Mouse (Mus musculus) limb, embryonic 14.5 days (tissue): ENCODE measurements around the gene Asic2. TPM values are rescaled to one million over a fixed set of nuclear protein-coding genes. Genes with fewer than 3 reads are reported as not detected.

ENCODE experiments used
- ATAC-seq: fragments of 200-750 bp; cut with Nextera tagmentation; 2 replicates; pipeline ENCODE4 v1.8.0; 2017; ENCODE audit warnings: low read depth, moderate number of reproducible peaks, moderate TSS enrichment; ENCODE audit not compliant: low FRiP score
- DNase-seq: peaks from one replicate; pipeline ENCODE4 v3.0.0-alpha.2; 2015; ENCODE audit warnings: low spot score
- H3K27ac ChIP-seq: fragments of 300-500 bp; sonication (generic); replicated peaks from 2 replicates; pipeline ENCODE4 v1.5.1; 2014; ENCODE audit warnings: low read depth, mild to moderate bottlenecking, low read length, moderate library complexity, mixed read lengths
- H3K27me3 ChIP-seq: fragments of 300-500 bp; sonication (generic); 2 replicates; pipeline ENCODE4 v1.6.1; 2014; ENCODE audit warnings: low read length, mixed read lengths; ENCODE audit not compliant: control insufficient read depth, insufficient read depth
- H3K36me3 ChIP-seq: fragments of 300-500 bp; sonication (generic); 2 replicates; pipeline ENCODE4 v1.6.1; 2014; ENCODE audit warnings: mild to moderate bottlenecking, low read length, moderate library complexity, mixed read lengths; ENCODE audit not compliant: control insufficient read depth, insufficient read depth
- H3K4me1 ChIP-seq: fragments of 300-500 bp; sonication (generic); 2 replicates; pipeline ENCODE4 v1.6.1; 2014; ENCODE audit warnings: antibody characterized with exemption, low read length, mixed read lengths; ENCODE audit not compliant: control insufficient read depth, insufficient read depth
- H3K4me2 ChIP-seq: fragments of 300-500 bp; sonication (generic); replicated peaks from 2 replicates; pipeline ENCODE4 v1.6.1; 2014; ENCODE audit warnings: low read depth, mild to moderate bottlenecking, low read length, moderate library complexity; ENCODE audit not compliant: severe bottlenecking
- H3K4me3 ChIP-seq: fragments of 300-500 bp; sonication (generic); replicated peaks from 2 replicates; pipeline ENCODE4 v1.5.1; 2014; ENCODE audit warnings: low read length
- H3K9ac ChIP-seq: fragments of 300-500 bp; sonication (generic); 2 replicates; pipeline ENCODE4 v1.6.1; 2014; ENCODE audit warnings: mild to moderate bottlenecking, low read depth, low read length, moderate library complexity; ENCODE audit not compliant: severe bottlenecking
- H3K9me3 ChIP-seq: fragments of 300-500 bp; sonication (generic); 2 replicates; pipeline ENCODE4 v1.6.1; 2016; ENCODE audit warnings: low read length; ENCODE audit not compliant: control insufficient read depth
- POLR2A ChIP-seq: fragments of 200-500 bp; IDR thresholded peaks from 2 replicates; pipeline ENCODE4 v1.8.0; 2012; ENCODE audit warnings: inconsistent platforms, mild to moderate bottlenecking, moderate library complexity, borderline replicate concordance; ENCODE audit not compliant: insufficient read depth, insufficient read length; ENCODE audit errors: extremely low read depth
- WGBS: fragments of 180-500 bp; shearing (Covaris S2); extraction: QIAGEN DNeasy Blood & Tissue Kit; methylation state at CpG from one replicate; pipeline ENCODE4 v1.1.7; 2014; 5-methylcytosine and 5-hydroxymethylcytosine counted together
- polyA plus RNA-seq, 2 experiments: library from polyadenylated mRNA; depleted of rRNA in 1 of 2; stranded (reverse) in 1 of 2; unstranded in 1 of 2; fragments of >200 nt; fragmentation: Nextera tagmentation in 1 of 2; extraction: Ambion mirVana in 1 of 2; gene quantifications; 2 replicates each; pipeline versions ENCODE4 v1.2.1 to v1.2.3; 2012 to 2014

Gene Asic2
- polyA plus RNA-seq, 2 experiments: 0.72 to 1.3 TPM

DNA sequence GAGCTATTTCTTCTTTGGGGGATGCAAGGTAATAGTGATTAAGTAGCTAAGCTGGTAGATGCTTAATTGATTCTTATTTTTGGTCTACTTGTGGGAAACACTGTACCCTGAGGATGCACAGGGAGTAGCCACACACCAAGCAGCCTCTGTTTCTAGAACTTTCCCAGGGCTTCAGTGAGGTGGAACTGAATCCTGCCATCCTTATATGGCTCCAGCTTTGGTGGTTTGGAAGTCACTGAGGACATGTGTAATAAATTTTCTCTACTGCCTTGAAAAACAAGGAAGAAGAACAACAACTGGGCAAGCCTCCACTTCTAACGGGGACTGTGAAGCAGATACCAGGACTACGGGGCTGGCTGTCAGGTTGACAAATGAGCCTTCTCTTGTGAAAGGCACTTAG is 1020.2 kb downstream of the Asic2 start:
- Histone ChIP-seq H3K27ac (no peak overlapping the region), H3K4me1 (no peaks in the 10 kb centered on the region), H3K4me3 (no peak overlapping the region), H3K9ac (no peak overlapping the region), H3K4me2 (no peak overlapping the region), H3K27me3 (no peaks in the 10 kb centered on the region), H3K9me3 (no peaks in the 10 kb centered on the region), H3K36me3 (no peaks in the 10 kb centered on the region)
- TF ChIP-seq POLR2A: no peak
- WGBS: 2% methylated on average over 2 of the region's 2 CpGs
- DNase-seq (no peak), ATAC-seq (no peak)

DNA sequence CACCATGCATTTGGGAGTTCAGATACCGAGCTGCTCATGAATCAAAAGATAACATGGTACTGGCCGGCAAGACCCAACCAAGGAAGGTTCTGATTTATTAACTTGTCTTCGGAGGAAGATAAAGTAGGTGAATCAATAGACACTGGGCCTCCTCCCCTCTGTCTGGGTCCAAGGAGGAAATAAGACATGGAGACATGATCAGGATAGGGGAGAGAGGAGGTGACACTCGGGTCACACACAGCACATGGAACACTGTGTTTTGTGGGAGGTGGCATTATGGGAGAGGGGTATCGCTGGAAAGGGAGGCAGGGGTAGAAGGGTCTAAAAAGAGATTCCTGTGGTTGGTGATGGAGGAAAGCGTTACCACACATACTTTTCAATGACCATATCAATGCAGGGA is 1022.1 kb downstream of the Asic2 start:
- H3K9me3 ChIP-seq: no peaks in the 10 kb centered on the region
- H3K9ac ChIP-seq: no peak overlapping the region
- H3K4me3 ChIP-seq: no peak overlapping the region
- H3K4me1 ChIP-seq: no peaks in the 10 kb centered on the region
- no peak overlapping the region for H3K27ac ChIP-seq
- no peaks in the 10 kb centered on the region for H3K27me3 ChIP-seq
- no peak for TF ChIP-seq POLR2A
- H3K4me2 ChIP-seq: no peak overlapping the region
- H3K36me3 ChIP-seq: no peaks in the 10 kb centered on the region
- WGBS: 89% methylated on average over 6 of the region's 6 CpGs
- no peak for DNase-seq
- no peak for ATAC-seq

DNA sequence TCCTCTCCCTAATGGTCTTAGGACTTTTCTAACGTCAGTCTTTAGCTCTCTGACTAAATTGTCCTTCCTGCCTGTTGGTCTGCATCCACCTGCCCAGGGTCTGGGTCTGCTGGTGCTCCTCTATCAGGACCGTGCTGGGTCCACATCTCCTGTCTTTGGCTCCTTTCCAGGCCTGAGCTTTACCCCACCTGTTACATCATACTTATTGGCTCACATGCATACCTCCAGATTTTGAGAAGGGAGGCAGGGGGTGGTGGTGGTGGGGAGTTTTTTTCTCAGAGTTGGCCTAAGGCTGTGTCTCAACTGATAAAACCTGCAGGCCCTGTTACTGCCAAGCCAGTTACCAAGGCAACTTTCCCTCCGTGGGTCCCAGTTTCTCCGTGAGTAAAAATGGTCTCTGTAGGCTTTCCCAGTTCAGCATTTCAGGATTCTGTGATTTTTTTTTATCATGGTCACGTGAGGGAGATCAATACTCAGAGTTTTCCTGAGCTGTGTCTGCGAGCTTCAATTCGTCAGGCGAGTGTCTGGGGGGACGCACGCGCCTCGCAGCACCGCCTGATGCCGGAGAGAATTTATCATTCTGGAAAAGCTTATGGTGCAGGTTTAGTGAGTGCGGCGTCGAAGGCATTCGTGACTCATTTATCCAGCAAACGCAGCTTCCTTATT is 1044.8 kb downstream of the Asic2 start:
- no peaks in the 10 kb centered on the region for H3K4me1 ChIP-seq
- 82% methylated on average over 19 of the region's 19 CpGs for WGBS
- DNase-seq: no peak
- no peaks in the 10 kb centered on the region for H3K36me3 ChIP-seq
- no peaks in the 10 kb centered on the region for H3K27me3 ChIP-seq
- H3K9ac ChIP-seq: no peak overlapping the region
- no peaks in the 10 kb centered on the region for H3K9me3 ChIP-seq
- no peak overlapping the region for H3K4me3 ChIP-seq
- TF ChIP-seq POLR2A: no peak
- no peak overlapping the region for H3K27ac ChIP-seq
- no peak overlapping the region for H3K4me2 ChIP-seq
- ATAC-seq: no peak

DNA sequence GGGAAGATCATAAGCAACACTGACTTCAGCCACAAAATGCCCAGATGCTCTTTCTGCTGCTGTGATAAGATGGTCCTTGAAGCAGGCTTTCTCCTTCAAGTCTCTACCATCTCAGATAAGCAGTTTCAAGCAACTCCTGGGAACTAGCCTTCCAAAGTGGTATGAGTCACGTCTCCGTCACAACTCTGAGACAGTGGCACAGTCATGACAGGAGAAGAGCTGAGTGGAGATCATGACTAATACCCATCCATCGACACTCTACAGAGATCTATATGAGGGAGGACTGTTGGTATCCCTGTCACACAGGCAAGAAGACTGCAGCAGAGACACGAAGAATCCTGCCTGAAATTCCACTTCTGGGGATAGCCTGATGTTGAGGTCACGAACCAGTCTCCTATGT is 1049.9 kb downstream of the Asic2 start:
- no peak for DNase-seq
- 89% methylated on average over 5 of the region's 5 CpGs for WGBS
- Histone ChIP-seq H3K9ac (no peak overlapping the region), H3K4me3 (no peak overlapping the region), H3K36me3 (no peaks in the 10 kb centered on the region), H3K27me3 (no peaks in the 10 kb centered on the region), H3K4me2 (no peak overlapping the region), H3K9me3 (no peaks in the 10 kb centered on the region), H3K27ac (no peak overlapping the region), H3K4me1 (no peaks in the 10 kb centered on the region)
- no peak for TF ChIP-seq POLR2A
- ATAC-seq: no peak

DNA sequence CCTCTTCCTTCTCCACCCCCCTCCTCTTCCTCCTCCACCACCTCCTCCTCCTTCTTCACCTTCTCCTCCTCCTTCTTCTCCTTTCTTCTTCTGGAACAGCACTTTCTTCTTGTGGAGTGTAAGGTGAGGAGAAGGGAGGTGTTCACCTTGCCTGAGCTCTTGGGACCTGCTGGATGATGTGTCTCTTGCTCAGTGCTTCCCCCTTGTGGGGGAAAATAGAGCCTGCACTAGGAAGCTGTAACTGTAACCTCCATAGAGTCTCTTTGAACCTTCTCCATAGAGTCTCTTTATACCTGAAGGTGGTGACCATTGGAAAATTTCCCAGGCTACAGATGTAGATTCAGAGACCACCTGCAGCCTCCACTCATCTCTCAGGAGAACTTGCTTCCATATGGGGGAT is 1050.6 kb downstream of the Asic2 start:
- H3K9me3 ChIP-seq: no peaks in the 10 kb centered on the region
- no peaks in the 10 kb centered on the region for H3K27me3 ChIP-seq
- H3K36me3 ChIP-seq: no peaks in the 10 kb centered on the region
- no peak overlapping the region for H3K9ac ChIP-seq
- no peak for ATAC-seq
- H3K27ac ChIP-seq: no peak overlapping the region
- DNase-seq: no peak
- H3K4me1 ChIP-seq: no peaks in the 10 kb centered on the region
- H3K4me3 ChIP-seq: no peak overlapping the region
- no peak for TF ChIP-seq POLR2A
- H3K4me2 ChIP-seq: no peak overlapping the region
